Mouse (Mus musculus): Measurements from ENCODE around the gene Zfp46.
A peak's percentile ranks its signal among the peaks of the same experiment; 100 is the strongest.

Zfp46 gene

GRCm38 (mm10) chr4:136284455-136284854, at the start of gene Zfp46:
Gene Zfp46, plus strand, starts transcription at chr4:136284683.
- peak; percentile 87 for DNase-seq

GRCm38 (mm10) chr4:136238669-136239068, 45.8 kb upstream of the Zfp46 start:
- no peak for DNase-seq

- no peak for DNase-seq
Measured at GRCm38 (mm10) chr4:136239111-136239510, 45.4 kb upstream of the Zfp46 start.

- DNase-seq = peak; percentile 85
Measured at GRCm38 (mm10) chr4:136239622-136240021, 44.9 kb upstream of the Zfp46 start.

GRCm38 (mm10) chr4:136240123-136240522, 44.4 kb upstream of the Zfp46 start:
- no peak for DNase-seq

- no peak for DNase-seq
Measured at GRCm38 (mm10) chr4:136240955-136241354, 43.5 kb upstream of the Zfp46 start.

GRCm38 (mm10) chr4:136242065-136242703, 42.3 kb upstream of the Zfp46 start:
- DNase-seq = peak; percentile 52

GRCm38 (mm10) chr4:136242728-136243127, 41.8 kb upstream of the Zfp46 start:
- no peak for DNase-seq

GRCm38 (mm10) chr4:136244208-136244607, 40.3 kb upstream of the Zfp46 start:
- DNase-seq = no peak

GRCm38 (mm10) chr4:136245681-136246080, 38.8 kb upstream of the Zfp46 start:
- no peak for DNase-seq

GRCm38 (mm10) chr4:136246568-136246969, 37.9 kb upstream of the Zfp46 start:
- DNase-seq = no peak

GRCm38 (mm10) chr4:136247386-136247728, 37.1 kb upstream of the Zfp46 start:
- DNase-seq = no peak

GRCm38 (mm10) chr4:136247729-136248463, 36.6 kb upstream of the Zfp46 start, which contains the start of gene Tcea3:
Gene Tcea3, plus strand, starts transcription at chr4:136247729.
- peak; percentile 76 for DNase-seq

GRCm38 (mm10) chr4:136248464-136249331, 35.8 kb upstream of the Zfp46 start:
- DNase-seq = peak; percentile 68

- DNase-seq = no peak
Measured at GRCm38 (mm10) chr4:136249332-136249647, 35.2 kb upstream of the Zfp46 start.

GRCm38 (mm10) chr4:136249780-136250179, 34.7 kb upstream of the Zfp46 start:
- DNase-seq = peak; percentile 73

- no peak for DNase-seq
Measured at GRCm38 (mm10) chr4:136255919-136256318, 28.6 kb upstream of the Zfp46 start.

GRCm38 (mm10) chr4:136256696-136257095, 27.8 kb upstream of the Zfp46 start:
- no peak for DNase-seq

- no peak for DNase-seq
Measured at GRCm38 (mm10) chr4:136259916-136260315, 24.6 kb upstream of the Zfp46 start.

GRCm38 (mm10) chr4:136260491-136261180, 23.8 kb upstream of the Zfp46 start:
- peak; percentile 83 for DNase-seq

- peak; percentile 69 for DNase-seq
Measured at GRCm38 (mm10) chr4:136261912-136262311, 22.6 kb upstream of the Zfp46 start.

GRCm38 (mm10) chr4:136263555-136263954, 20.9 kb upstream of the Zfp46 start:
- no peak for DNase-seq
